Mouse (Mus musculus): ENCODE results near the gene Gm266. TPM values are rescaled to one million over a fixed set of nuclear protein-coding genes. Genes with fewer than 3 reads are reported as not detected.

The Gm266 gene
- 0.64 and 2.2 TPM in 2 replicates for polyA plus RNA-seq (2012; rRNA removed)

DNA sequence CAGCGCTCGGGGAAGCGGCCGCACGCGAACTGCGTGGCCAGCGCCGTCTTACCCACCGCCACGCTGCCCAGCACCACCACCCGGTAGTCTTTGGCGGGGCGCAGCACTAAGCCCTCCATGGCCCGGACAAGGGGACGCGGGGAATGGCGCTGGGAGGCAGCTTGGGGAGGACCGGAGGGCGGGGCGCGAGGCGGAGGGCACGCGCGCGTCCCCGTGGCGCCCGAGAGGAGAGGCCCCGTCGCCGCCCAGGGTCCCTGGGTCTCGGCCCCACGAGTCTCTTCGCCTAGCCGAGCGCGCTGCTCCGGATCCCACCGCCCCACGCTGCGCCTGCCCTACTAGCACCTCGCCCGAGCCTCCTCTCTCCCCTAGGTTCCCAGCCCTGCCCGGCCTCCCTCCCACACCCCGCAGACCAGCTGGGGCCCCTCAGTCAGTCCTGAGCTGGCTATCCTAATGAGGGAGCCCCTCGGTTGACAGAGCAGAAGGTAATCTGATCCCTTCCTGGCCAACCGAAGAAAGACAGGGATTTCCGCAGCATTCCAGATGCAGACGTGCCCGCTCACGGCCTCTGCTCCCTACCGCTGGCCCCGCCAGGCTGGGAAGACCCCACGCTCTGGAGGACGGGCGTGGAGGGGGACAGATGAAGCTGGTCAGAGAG is at the start of gene Gm266:
Gm266 (minus strand) TSS at position 172 of the 655 bp plus-strand sequence.
- no peak for DNase-seq (ENCODE audit: low read depth in 1 of 2, low spot score in 2 of 2)
- 5% methylated on average over 57 of the region's 58 CpGs for WGBS
- peaks cover 4% of the 10 kb centered on the region; the same call in 1 of the 2 replicates for H3K4me1 ChIP-seq (ENCODE audit: control insufficient read depth, insufficient read depth, insufficient read length)
- peaks cover 15% of the 10 kb centered on the region for H3K27me3 ChIP-seq (ENCODE audit: control insufficient read depth, insufficient read depth, low read length)
- no peaks in the 10 kb centered on the region for H3K36me3 ChIP-seq (ENCODE audit: control insufficient read depth, insufficient read depth, low read length)
- H3K4me3 ChIP-seq (ENCODE audit: extremely low read depth, insufficient read depth, insufficient read length) = peak within 1 kb of the TSS; percentile 32; the same call in 1 of the 2 replicates
- no peak within 1 kb of the TSS for H3K27ac ChIP-seq (ENCODE audit: insufficient read depth, low read length)
- TF ChIP-seq CTCF (IDR thresholded peaks at IDR 0.05; ENCODE audit: extremely low read depth, insufficient read depth, insufficient read length, insufficient replicate concordance) (no peak), POLR2A (IDR thresholded peaks at IDR 0.05; ENCODE audit: low read depth, low read length) (no peak)

GRCm38 (mm10) chr12:111535281-111535680 is 49.7 kb upstream of the Gm266 start:
- no peak for DNase-seq (ENCODE audit: low read depth in 1 of 2, low spot score in 2 of 2)
- WGBS = 53% methylated on average over 6 of the region's 6 CpGs

DNA sequence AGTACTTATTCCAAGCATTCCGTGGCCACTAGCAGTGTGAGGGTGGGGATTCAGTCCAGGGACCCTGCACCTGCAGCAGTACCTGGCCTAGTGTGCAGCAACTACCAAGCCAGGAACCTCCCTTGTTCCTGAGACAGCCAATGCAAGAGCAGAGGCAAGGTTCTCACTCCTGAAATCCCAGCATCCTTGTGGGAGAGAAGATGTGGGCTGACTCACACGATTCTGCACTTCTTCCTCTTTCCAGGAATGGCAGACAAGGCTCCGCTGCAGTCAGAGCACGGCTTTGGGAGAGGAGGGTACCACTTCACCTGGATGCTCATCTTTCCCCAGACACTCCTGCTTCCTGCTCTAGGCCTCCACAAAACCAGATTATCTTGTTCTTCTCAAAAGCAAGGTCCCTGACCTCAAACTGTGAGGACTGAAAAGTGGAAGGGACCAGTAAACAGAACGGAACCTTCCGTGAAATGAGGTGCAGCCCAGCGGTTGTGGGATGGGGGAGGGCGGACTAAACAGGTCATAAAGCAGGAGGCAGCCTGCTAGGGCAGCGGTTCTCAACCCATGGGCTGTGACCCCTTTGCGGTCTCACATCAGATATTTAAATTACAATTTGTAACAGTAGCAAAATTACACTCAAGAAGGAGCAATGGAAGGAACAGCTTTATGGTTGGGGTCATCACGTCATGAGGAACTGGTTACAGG is 47.6 kb upstream of the Gm266 start:
- TF ChIP-seq CTCF (IDR thresholded peaks at IDR 0.05; ENCODE audit: extremely low read depth, insufficient read depth, insufficient read length, insufficient replicate concordance) = no peak
- no peak for TF ChIP-seq POLR2A (IDR thresholded peaks at IDR 0.05; ENCODE audit: low read depth, low read length)
- Histone ChIP-seq H3K27me3 (ENCODE audit: control insufficient read depth, insufficient read depth, low read length) (no peaks in the 10 kb centered on the region), H3K27ac (ENCODE audit: insufficient read depth, low read length) (no peak overlapping the region), H3K4me3 (ENCODE audit: extremely low read depth, insufficient read depth, insufficient read length) (no peak overlapping the region), H3K36me3 (ENCODE audit: control insufficient read depth, insufficient read depth, low read length) (no peaks in the 10 kb centered on the region), H3K4me1 (ENCODE audit: control insufficient read depth, insufficient read depth, insufficient read length) (peaks cover 3% of the 10 kb centered on the region)
- 85% methylated on average over 11 of the region's 11 CpGs for WGBS
- no peak for DNase-seq (ENCODE audit: low read depth in 1 of 2, low spot score in 2 of 2)

More at GRCm38 (mm10) chr12:111535281-111535680, 49.7 kb upstream of the Gm266 start:
- Histone ChIP-seq H3K4me3 (ENCODE audit: extremely low read depth, insufficient read depth, insufficient read length) (no peak overlapping the region), H3K27me3 (ENCODE audit: control insufficient read depth, insufficient read depth, low read length) (no peaks in the 10 kb centered on the region), H3K4me1 (ENCODE audit: control insufficient read depth, insufficient read depth, insufficient read length) (peaks cover 8% of the 10 kb centered on the region), H3K27ac (ENCODE audit: insufficient read depth, low read length) (peak overlapping the region; percentile 16; the same call in 1 of the 2 replicates), H3K36me3 (ENCODE audit: control insufficient read depth, insufficient read depth, low read length) (peaks cover 9% of the 10 kb centered on the region)
- TF ChIP-seq CTCF (IDR thresholded peaks at IDR 0.05; ENCODE audit: extremely low read depth, insufficient read depth, insufficient read length, insufficient replicate concordance) (no peak), POLR2A (IDR thresholded peaks at IDR 0.05; ENCODE audit: low read depth, low read length) (no peak)

GRCm38 (mm10) chr12:111529192-111529591 is 43.6 kb upstream of the Gm266 start:
- DNase-seq (ENCODE audit: low read depth in 1 of 2, low spot score in 2 of 2) = no peak
- H3K4me3 ChIP-seq (ENCODE audit: extremely low read depth, insufficient read depth, insufficient read length) = no peak overlapping the region
- no peaks in the 10 kb centered on the region for H3K27me3 ChIP-seq (ENCODE audit: control insufficient read depth, insufficient read depth, low read length)
- no peaks in the 10 kb centered on the region for H3K36me3 ChIP-seq (ENCODE audit: control insufficient read depth, insufficient read depth, low read length)
- H3K27ac ChIP-seq (ENCODE audit: insufficient read depth, low read length) = no peak overlapping the region
- WGBS = 42% methylated on average over 8 of the region's 8 CpGs
- TF ChIP-seq POLR2A (IDR thresholded peaks at IDR 0.05; ENCODE audit: low read depth, low read length) (no peak), CTCF (IDR thresholded peaks at IDR 0.05; ENCODE audit: extremely low read depth, insufficient read depth, insufficient read length, insufficient replicate concordance) (no peak)
- no peaks in the 10 kb centered on the region for H3K4me1 ChIP-seq (ENCODE audit: control insufficient read depth, insufficient read depth, insufficient read length)

DNA sequence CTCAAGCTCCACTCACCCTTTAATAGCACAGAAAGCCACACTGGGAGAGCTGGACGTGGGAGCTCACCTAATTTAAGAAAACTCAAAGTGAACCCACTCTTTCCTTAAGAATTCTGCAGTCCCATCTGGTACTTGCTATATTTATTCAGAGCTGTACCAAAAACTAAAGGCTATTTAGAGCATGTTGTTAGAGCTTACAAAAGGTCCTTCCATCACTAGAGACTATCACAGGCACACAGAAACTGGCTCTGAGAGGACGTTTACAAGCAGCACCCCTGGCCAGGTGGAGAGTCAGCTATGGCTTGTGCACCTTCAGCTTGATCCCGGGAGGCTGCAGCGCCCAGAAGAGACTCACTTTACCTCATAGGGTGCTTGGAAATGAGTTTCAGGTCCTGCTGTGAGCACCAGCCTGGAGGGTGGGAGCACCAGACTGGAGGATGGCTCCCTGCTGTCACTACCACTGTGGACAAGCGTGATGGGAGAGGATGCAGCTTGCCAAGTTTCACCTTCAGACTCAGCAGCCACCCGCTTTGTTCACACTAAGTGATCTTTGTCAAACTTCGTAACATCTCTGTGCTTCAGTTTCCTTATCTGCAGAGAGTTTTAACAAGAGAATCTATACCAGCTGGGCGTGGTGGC is 42.1 kb upstream of the Gm266 start:
- TF ChIP-seq CTCF (IDR thresholded peaks at IDR 0.05; ENCODE audit: extremely low read depth, insufficient read depth, insufficient read length, insufficient replicate concordance) = no peak
- TF ChIP-seq POLR2A (IDR thresholded peaks at IDR 0.05; ENCODE audit: low read depth, low read length) = no peak
- Histone ChIP-seq H3K27ac (ENCODE audit: insufficient read depth, low read length) (no peak overlapping the region), H3K27me3 (ENCODE audit: control insufficient read depth, insufficient read depth, low read length) (no peaks in the 10 kb centered on the region), H3K4me3 (ENCODE audit: extremely low read depth, insufficient read depth, insufficient read length) (no peak overlapping the region), H3K4me1 (ENCODE audit: control insufficient read depth, insufficient read depth, insufficient read length) (no peaks in the 10 kb centered on the region), H3K36me3 (ENCODE audit: control insufficient read depth, insufficient read depth, low read length) (no peaks in the 10 kb centered on the region)
- 69% methylated on average over 8 of the region's 8 CpGs for WGBS
- DNase-seq (ENCODE audit: low read depth in 1 of 2, low spot score in 2 of 2) = no peak

DNA sequence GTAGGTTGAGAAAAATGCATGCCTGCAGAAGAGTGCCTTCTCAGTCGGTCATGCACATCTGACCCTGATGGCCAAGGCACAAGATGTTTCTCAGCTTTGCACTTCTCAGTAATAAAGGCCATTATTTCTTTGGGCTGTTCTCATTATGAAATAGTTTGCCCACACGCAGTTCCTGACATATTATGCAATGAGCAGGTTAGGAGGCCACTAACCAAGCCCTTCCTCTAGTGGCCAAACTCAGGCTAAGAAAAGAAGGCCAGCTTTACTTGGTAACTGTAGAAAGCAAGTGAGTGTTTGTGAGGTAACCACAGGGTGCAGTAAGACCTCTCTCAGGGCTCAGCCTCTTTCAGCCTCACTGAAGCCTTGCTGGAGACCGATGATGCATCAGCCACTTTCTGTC is 39.3 kb upstream of the Gm266 start:
- WGBS = 79% methylated on average over 3 of the region's 3 CpGs
- H3K27ac ChIP-seq (ENCODE audit: insufficient read depth, low read length) = no peak overlapping the region
- no peak for DNase-seq (ENCODE audit: low read depth in 1 of 2, low spot score in 2 of 2)
- no peaks in the 10 kb centered on the region for H3K27me3 ChIP-seq (ENCODE audit: control insufficient read depth, insufficient read depth, low read length)
- TF ChIP-seq POLR2A (IDR thresholded peaks at IDR 0.05; ENCODE audit: low read depth, low read length) (no peak), CTCF (IDR thresholded peaks at IDR 0.05; ENCODE audit: extremely low read depth, insufficient read depth, insufficient read length, insufficient replicate concordance) (no peak)
- no peaks in the 10 kb centered on the region for H3K4me1 ChIP-seq (ENCODE audit: control insufficient read depth, insufficient read depth, insufficient read length)
- H3K4me3 ChIP-seq (ENCODE audit: extremely low read depth, insufficient read depth, insufficient read length) = no peak overlapping the region
- no peaks in the 10 kb centered on the region for H3K36me3 ChIP-seq (ENCODE audit: control insufficient read depth, insufficient read depth, low read length)
